Comparison of ENCODE assay signal across 7 mouse cellular contexts in the genomic region with DNA sequence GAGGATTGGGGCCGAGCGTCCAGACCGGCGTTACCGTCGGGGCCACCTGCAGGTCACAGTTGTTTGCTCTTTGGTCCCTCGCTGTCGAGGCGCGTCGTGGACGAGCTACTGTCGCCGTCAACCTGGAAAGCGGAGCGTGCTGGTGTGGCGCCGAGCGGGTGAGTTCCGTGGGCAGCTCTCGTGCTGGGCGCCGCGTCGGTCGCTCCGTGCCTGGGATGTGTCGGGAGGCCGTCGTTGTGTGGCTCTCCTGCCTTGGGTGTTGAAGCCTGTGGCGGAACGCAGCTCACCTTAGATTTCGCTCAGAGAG. TPM values are rescaled to one million over a fixed set of nuclear protein-coding genes. Genes with fewer than 3 reads are reported as not detected.
DNase-seq lines count a peak whose midpoint lies in the region; ATAC-seq and TF ChIP-seq lines count a peak whose summit lies in the region.

A gene (minus strand): TSS at position 116 of the 307 bp plus-strand sequence.

- no peaks in the 10 kb centered on the region for H3K27me3 ChIP-seq in E14TG2a.4 (ENCODE audit: insufficient read depth, low read length)
- no peaks in the 10 kb centered on the region for H3K27me3 ChIP-seq in forebrain, embryonic 11.5 days (ENCODE audit: control insufficient read depth, insufficient read depth, low read length)
- H3K27me3 ChIP-seq in liver, embryonic 11.5 days (replicated peaks; ENCODE audit: control insufficient read depth, insufficient read depth, low read length), result no peaks in the 10 kb centered on the region
- H3K27me3 ChIP-seq in stomach, embryonic 16.5 days (ENCODE audit: control insufficient read depth, insufficient read depth, low read length), result no peaks in the 10 kb centered on the region

- no peak for DNase-seq in forebrain, embryonic 11.5 days (ENCODE audit: low spot score)
- no peak for DNase-seq in liver, embryonic 11.5 days (ENCODE audit: low spot score)
- no peak for DNase-seq in cerebellum, adult 8-10 months

- H3K36me3 ChIP-seq in E14TG2a.4 (ENCODE audit: insufficient read depth, low read length), result peaks cover 69% of the 10 kb centered on the region
- peaks cover 17% of the 10 kb centered on the region for H3K36me3 ChIP-seq in forebrain, embryonic 11.5 days (ENCODE audit: control insufficient read depth, insufficient read depth, low read length)
- H3K36me3 ChIP-seq in liver, embryonic 11.5 days (ENCODE audit: control insufficient read depth, insufficient read depth, low read length), result peaks cover 47% of the 10 kb centered on the region
- H3K36me3 ChIP-seq in stomach, embryonic 16.5 days (ENCODE audit: control insufficient read depth, insufficient read depth, low read length), result peaks cover 10% of the 10 kb centered on the region

- H3K4me1 ChIP-seq in E14TG2a.4 (replicated peaks; ENCODE audit: low read depth, low read length), result peaks cover 67% of the 10 kb centered on the region
- peaks cover 10% of the 10 kb centered on the region for H3K4me1 ChIP-seq in forebrain, embryonic 11.5 days (replicated peaks; ENCODE audit: control insufficient read depth, insufficient read depth, low read length)
- peaks cover 17% of the 10 kb centered on the region for H3K4me1 ChIP-seq in liver, embryonic 11.5 days (replicated peaks; ENCODE audit: control insufficient read depth, insufficient read depth, low read length)
- H3K4me1 ChIP-seq in stomach, embryonic 16.5 days (ENCODE audit: control insufficient read depth, insufficient read depth, low read length), result peaks cover 16% of the 10 kb centered on the region

- H3K4me2 ChIP-seq in forebrain, embryonic 11.5 days (ENCODE audit: low read depth, low read length, severe bottlenecking), result peak within 1 kb of the TSS; percentile 91
- H3K4me2 ChIP-seq in liver, embryonic 11.5 days, result peak within 1 kb of the TSS; percentile 98
- H3K4me2 ChIP-seq in stomach, embryonic 16.5 days (ENCODE audit: low read depth, low read length), result peak within 1 kb of the TSS; percentile 80

- H3K27ac ChIP-seq in forebrain, embryonic 11.5 days (ENCODE audit: low read depth, low read length), result peak within 1 kb of the TSS; percentile 84
- H3K27ac ChIP-seq in liver, embryonic 11.5 days (ENCODE audit: low read depth, low read length), result peak within 1 kb of the TSS; percentile 92
- peak within 1 kb of the TSS; percentile 96 for H3K27ac ChIP-seq in stomach, embryonic 16.5 days (ENCODE audit: low read length)

- H3K4me3 ChIP-seq in E14TG2a.4 (replicated peaks; ENCODE audit: low read length), result peak within 1 kb of the TSS; percentile 99
- H3K4me3 ChIP-seq in forebrain, embryonic 11.5 days (ENCODE audit: low read depth, low read length), result peak within 1 kb of the TSS; percentile 92
- peak within 1 kb of the TSS; percentile 88 for H3K4me3 ChIP-seq in liver, embryonic 11.5 days (ENCODE audit: low read depth, low read length)
- peak within 1 kb of the TSS; percentile 70 for H3K4me3 ChIP-seq in stomach, embryonic 16.5 days (replicated peaks; ENCODE audit: low read length)

- WGBS in forebrain, embryonic 11.5 days, result under 1% methylated on average over 33 of the region's 33 CpGs
- under 1% methylated on average over 33 of the region's 33 CpGs for WGBS in liver, embryonic 11.5 days
- 0% methylated on average over 33 of the region's 33 CpGs for WGBS in stomach, embryonic 16.5 days

- peak within 1 kb of the TSS; percentile 89 for H3K9ac ChIP-seq in forebrain, embryonic 11.5 days (ENCODE audit: low read length)
- peak within 1 kb of the TSS; percentile 96 for H3K9ac ChIP-seq in liver, embryonic 11.5 days (ENCODE audit: low read depth, low read length)
- H3K9ac ChIP-seq in stomach, embryonic 16.5 days (ENCODE audit: low read length), result peak within 1 kb of the TSS; percentile 90

- TF ChIP-seq CTCF in E14TG2a.4 (conservative IDR thresholded peaks at IDR 0.05; ENCODE audit: low read length), result no peak

- no peaks in the 10 kb centered on the region for H3K9me3 ChIP-seq in E14TG2a.4 (ENCODE audit: low read length)
- no peaks in the 10 kb centered on the region for H3K9me3 ChIP-seq in forebrain, embryonic 11.5 days (ENCODE audit: control insufficient read depth, low read length)
- no peaks in the 10 kb centered on the region for H3K9me3 ChIP-seq in liver, embryonic 11.5 days (ENCODE audit: control insufficient read depth, low read length)
- H3K9me3 ChIP-seq in stomach, embryonic 16.5 days (replicated peaks; ENCODE audit: control insufficient read depth, low read length), result no peaks in the 10 kb centered on the region

- peak; percentile 8 for ATAC-seq in CD4-positive, CD25-positive, alpha-beta regulatory T cell, adult 4 months
- ATAC-seq in forebrain, embryonic 11.5 days (replicated peaks; ENCODE audit: low FRiP score), result no peak
- peak in 1 of 2 experiments; percentile 12; a peak in 1 of 4 replicates for ATAC-seq in hematopoietic stem cell, adult 5-6 weeks (replicated peaks in 1 of 2; ENCODE audit: insufficient read depth in 1 of 2, low FRiP score in 2 of 2, low TSS enrichment in 1 of 2, low read depth in 1 of 2, poor library complexity in 2 of 2, severe bottlenecking in 2 of 2)
- no peak for ATAC-seq in liver, embryonic 11.5 days (replicated peaks; ENCODE audit: low FRiP score)
- ATAC-seq in stomach, embryonic 16.5 days (ENCODE audit: insufficient read depth, low FRiP score), result no peak

RNA-seq across cellular contexts. Expression of the gene that starts here (rescaled TPM):
- polyA plus RNA-seq in CD4-positive, CD25-positive, alpha-beta regulatory T cell, adult 4 months (2017; shearing (Covaris generic)), result 100 to 1,000 TPM; 246 to 256 TPM
- 470 and 498 TPM in 2 replicates for polyA plus RNA-seq in forebrain, embryonic 11.5 days (2014; fragmentation: Nextera tagmentation; extraction: Ambion mirVana)
- total RNA-seq in hematopoietic stem cell, adult 5-6 weeks (2017), result 43.0 and 51.5 TPM in 2 replicates
- 601 and 643 TPM in 2 replicates for polyA plus RNA-seq in liver, embryonic 11.5 days (2014; fragmentation: Nextera tagmentation; extraction: Ambion mirVana)
- polyA plus RNA-seq in stomach, embryonic 16.5 days (2015; fragmentation: Nextera tagmentation; extraction: Ambion mirVana), result 377 and 400 TPM in 2 replicates
